Mouse (Mus musculus) heart, postnatal 36 days (tissue): ENCODE results near the gene Timm50. TPM values are rescaled to one million over a fixed set of nuclear protein-coding genes. Genes with fewer than 3 reads are reported as not detected.

Experiments used
- DNase-seq, 2 experiments: peaks; one replicate each; pipeline ENCODE4 v3.0.0; 2021 to 2022
- intact Hi-C: fragments of 180-260 bp; cut with DNase I; formaldehyde crosslinking; loops from one replicate; pipeline ENCODE4 v1.15.1; 2025
- total RNA-seq, 2 experiments: library from RNA; stranded (reverse); gene quantifications; 2 replicates each; pipeline ENCODE4 v1.2.3; 2021

The Timm50 gene
- total RNA-seq, 2 experiments from 2014 or later = 58.9 to 66.3 TPM

DNA sequence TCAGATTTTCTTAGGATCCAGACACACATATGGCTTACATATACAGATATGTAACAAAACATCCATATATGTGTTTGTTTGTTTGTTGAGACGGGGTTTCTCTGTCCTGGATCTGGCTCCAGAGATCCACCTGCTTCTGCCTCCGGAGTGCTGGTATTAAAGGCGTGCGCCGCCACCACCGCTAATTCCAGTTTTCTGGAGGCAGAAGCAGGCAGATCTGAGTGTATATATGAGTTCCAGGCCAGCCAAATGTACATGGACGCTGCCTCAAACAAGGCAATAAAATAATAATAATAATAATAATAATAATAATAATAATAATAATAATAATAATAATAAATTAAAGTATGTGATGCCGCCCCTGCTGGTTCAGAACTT lies 34.6 kb downstream of the Timm50 start:
- no peak for DNase-seq
- intact Hi-C loops = loop anchor here (5.0 kb wide), 1 partner anchor 60 kb away; the partner anchor contains the start of gene Supt5

DNA sequence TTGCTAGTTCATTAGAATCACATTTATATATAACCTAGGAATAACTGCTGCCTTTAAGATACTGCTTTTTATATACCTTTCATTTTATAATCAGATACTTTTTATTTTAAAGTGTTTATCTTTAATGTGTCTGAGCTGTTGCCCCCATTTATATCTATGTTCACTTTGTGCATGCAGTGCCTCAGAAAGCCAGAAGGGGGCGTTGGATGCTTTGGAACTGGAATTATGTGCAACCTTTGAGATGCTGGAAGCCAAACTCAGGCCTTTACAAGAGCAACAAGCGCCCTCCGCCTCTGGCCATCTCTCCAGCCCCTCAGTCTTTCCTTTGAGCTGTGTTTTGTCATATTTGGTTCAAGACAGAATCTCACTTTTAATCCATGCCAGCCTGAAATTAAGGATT lies 40.1 kb downstream of the Timm50 start:
- DNase-seq = no peak
- intact Hi-C loops = no loop called here

- intact Hi-C loops = no loop called here
- DNase-seq = no peak
Measured at GRCm38 (mm10) chr7:28269355-28269754, 42.5 kb downstream of the Timm50 start.

- intact Hi-C loops = no loop called here
- DNase-seq = no peak
Measured at GRCm38 (mm10) chr7:28268576-28268975, 43.3 kb downstream of the Timm50 start.

DNA sequence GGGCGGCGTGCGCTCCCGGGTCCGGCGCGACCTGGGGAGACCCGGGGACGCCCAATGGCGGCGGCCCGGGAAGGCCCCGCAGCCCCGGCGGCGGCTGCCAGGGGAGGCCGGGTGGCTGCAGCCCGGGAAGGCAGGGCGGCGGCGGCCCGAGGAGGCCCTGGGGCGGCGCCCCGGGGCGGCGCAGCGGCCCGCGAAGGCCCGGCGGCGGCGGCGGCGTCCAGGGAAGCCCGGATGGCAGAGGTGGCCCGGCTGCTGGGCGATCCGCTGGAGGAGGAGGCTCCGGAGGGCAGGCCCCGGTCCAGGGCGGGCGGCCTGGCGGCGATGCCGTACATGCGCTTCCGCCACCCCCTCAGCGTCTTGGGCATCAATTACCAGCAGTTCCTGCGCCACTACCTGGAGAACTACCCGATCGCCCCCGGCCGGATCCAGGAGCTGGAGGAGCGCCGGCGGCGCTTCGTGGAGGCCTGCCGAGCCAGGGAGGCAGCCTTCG lies 43.8 kb downstream of the Timm50 start:
- intact Hi-C loops = no loop called here

GRCm38 (mm10) chr7:28267129-28268041 lies 44.5 kb downstream of the Timm50 start, which contains the start of gene Eid2:
Gene Eid2, plus strand, starts transcription at chr7:28267881.
- intact Hi-C loops = no loop called here
- peak in 1 of 2 experiments; percentile 72 for DNase-seq

More for the DNA sequence above, 43.8 kb downstream of the Timm50 start:
- DNase-seq = peak; percentile 55 to 80

GRCm38 (mm10) chr7:28265391-28265790 lies 46.5 kb downstream of the Timm50 start:
- DNase-seq = no peak
- intact Hi-C loops = no loop called here

GRCm38 (mm10) chr7:28263786-28264185 lies 48.1 kb downstream of the Timm50 start:
- peak; percentile 57 to 73 for DNase-seq
- intact Hi-C loops = no loop called here

GRCm38 (mm10) chr7:28262861-28263260 lies 49.0 kb downstream of the Timm50 start:
- no peak for DNase-seq
- intact Hi-C loops = no loop called here

Other genes starting within 250 kb of the Timm50 start
- not detected for gene Fcgbp, start 240.8 kb downstream of the Timm50 start, total RNA-seq
- gene 9530053A07Rik, start 182.6 kb downstream of the Timm50 start, total RNA-seq = not detected
- 10 to 100 TPM; 32.0 to 33.5 TPM for gene Fbl, start 142.4 kb downstream of the Timm50 start, total RNA-seq
- 10 to 100 TPM; 31.2 to 34.2 TPM for gene Dyrk1b, start 132.6 kb downstream of the Timm50 start, total RNA-seq
- gene Eid2, start 44.2 kb downstream of the Timm50 start, total RNA-seq = 10 to 100 TPM; 11.7 to 12.0 TPM
- 10 to 100 TPM; 12.6 to 13.5 TPM for gene Eid2b, start 34.3 kb downstream of the Timm50 start, total RNA-seq
- not detected for gene Selenov, start 20.9 kb downstream of the Timm50 start, total RNA-seq
- gene Dll3, start 9.8 kb downstream of the Timm50 start, total RNA-seq = not detected
- gene Supt5, start 26.7 kb upstream of the Timm50 start, total RNA-seq = 10 to 100 TPM; 56.8 to 62.8 TPM
- gene Rps16, start 38.6 kb upstream of the Timm50 start, total RNA-seq = 100 to 1,000 TPM; 494 to 516 TPM
- 10 to 100 TPM; 15.1 to 15.8 TPM for gene Plekhg2, start 60.5 kb upstream of the Timm50 start, total RNA-seq
- gene Zfp36, start 68.2 kb upstream of the Timm50 start, total RNA-seq = 10 to 100 TPM; 14.7 to 29.0 TPM
- 10 to 100 TPM; 18.2 to 20.1 TPM for gene Med29, start 80.6 kb upstream of the Timm50 start, total RNA-seq
- 10 to 100 TPM; 38.8 to 48.0 TPM for gene Paf1, start 80.9 kb upstream of the Timm50 start, total RNA-seq
- 1 to 10 TPM; 4.6 to 7.2 TPM for gene Gmfg, start 125.4 kb upstream of the Timm50 start, total RNA-seq
- under 1 TPM; 0.38 to 0.86 TPM for gene Lrfn1, start 139.9 kb upstream of the Timm50 start, total RNA-seq
- not detected for gene Ifnl2, start 198.4 kb upstream of the Timm50 start, total RNA-seq
- gene Ifnl3, start 210.8 kb upstream of the Timm50 start, total RNA-seq = not detected
- gene Sycn, start 228.8 kb upstream of the Timm50 start, total RNA-seq = not detected
- gene Nccrp1, start 235.2 kb upstream of the Timm50 start, total RNA-seq = not detected